Mouse (Mus musculus): ENCODE data around the gene Vmn2r87. TPM values are rescaled to one million over a fixed set of nuclear protein-coding genes. Genes with fewer than 3 reads are reported as not detected.
"Not testable (repeated sequence)": the region's sequence is repeated elsewhere in the genome, so short reads cannot be mapped to it uniquely, and the experiment has no call there.

The Vmn2r87 gene
- polyA plus RNA-seq, 1 experiment: not detected

DNA sequence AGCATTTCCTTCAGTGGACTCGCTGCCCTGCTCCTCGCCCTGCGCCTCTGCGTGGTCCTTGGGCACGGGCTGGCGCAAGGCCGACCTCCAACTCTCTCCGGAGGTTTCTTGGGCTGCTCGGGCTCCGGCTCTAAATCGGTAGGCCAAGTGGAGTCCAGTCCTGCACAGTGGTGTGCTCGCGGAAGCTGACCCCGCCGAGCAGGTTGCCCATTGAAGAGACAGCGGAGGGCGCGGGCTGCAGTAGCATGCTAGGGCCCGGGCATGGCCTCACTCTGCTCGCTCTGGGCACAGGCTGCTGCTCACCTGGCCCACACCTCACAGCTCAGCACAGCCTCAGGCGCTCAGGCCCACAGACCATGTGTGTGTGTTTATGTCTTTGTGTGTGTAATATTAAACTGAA, 52.4 kb downstream of the Vmn2r87 start:
- Histone ChIP-seq H3K79me2 (ENCODE audit: control insufficient read depth, insufficient read depth) (no peaks in the 10 kb centered on the region), H3K36me3 (ENCODE audit: control insufficient read depth, insufficient read depth) (no peaks in the 10 kb centered on the region), H3K27me3 (ENCODE audit: control insufficient read depth, insufficient read depth, insufficient read length) (no peaks in the 10 kb centered on the region), H3ac (ENCODE audit: control insufficient read depth, insufficient read length, low read depth) (no peak overlapping the region), H3K79me3 (ENCODE audit: low read depth) (no peaks in the 10 kb centered on the region), H3K4me3 (ENCODE audit: insufficient read depth, poor library complexity, severe bottlenecking) (no peak overlapping the region)
- TF ChIP-seq CEBPB (IDR thresholded peaks at IDR 0.05; ENCODE audit: low read depth) (no peak), MYOD1 (IDR thresholded peaks at IDR 0.05; ENCODE audit: control insufficient read depth, insufficient read length, low read depth) (no peak), MAX (IDR thresholded peaks at IDR 0.05) (no peak), USF1 (IDR thresholded peaks at IDR 0.05; ENCODE audit: low read depth) (no peak), MYOG (IDR thresholded peaks at IDR 0.05; ENCODE audit: control insufficient read depth, extremely low read depth, insufficient read length) (no peak), FOSL1 (IDR thresholded peaks at IDR 0.05; ENCODE audit: insufficient read depth, low read length, poor library complexity, severe bottlenecking) (no peak), CTCF (IDR thresholded peaks at IDR 0.05; ENCODE audit: control insufficient read depth, insufficient read depth, insufficient read length) (no peak)

DNA sequence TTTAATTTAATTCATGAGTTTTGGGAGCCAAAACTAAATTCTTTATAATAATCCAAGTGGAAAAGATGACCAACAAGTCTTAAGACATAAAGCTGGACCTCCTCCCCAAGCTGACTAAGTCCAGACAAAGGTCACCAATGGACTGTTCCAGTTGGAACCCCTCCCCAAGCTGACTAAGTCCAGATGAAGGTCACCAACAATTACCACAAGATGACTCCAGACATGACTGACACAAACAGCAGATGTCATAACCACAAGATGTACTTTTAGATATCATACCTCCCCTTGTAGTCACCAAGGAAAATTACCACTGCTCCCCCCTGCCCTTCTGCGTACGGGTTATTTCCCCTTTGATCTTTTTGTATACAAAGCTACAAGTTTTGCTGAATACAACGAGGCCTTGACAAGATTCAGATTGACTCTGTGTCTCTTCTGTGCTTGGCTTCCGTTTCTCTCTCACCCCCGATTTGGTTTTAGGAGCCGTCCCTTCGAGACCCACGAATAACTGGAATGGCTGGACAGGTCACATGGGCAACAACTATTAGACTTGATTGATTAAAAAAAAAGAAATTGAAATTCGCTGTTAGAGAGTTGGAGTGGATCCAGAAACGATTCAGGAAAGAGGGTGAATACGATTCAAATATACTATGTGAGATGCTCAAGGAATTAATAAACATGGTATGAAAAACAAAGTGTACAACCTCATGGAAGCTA, 62.9 kb downstream of the Vmn2r87 start:
- not testable (repeated sequence) for H3K36me3 ChIP-seq (ENCODE audit: control insufficient read depth, insufficient read depth); H3ac ChIP-seq (ENCODE audit: control insufficient read depth, insufficient read length, low read depth); H3K79me3 ChIP-seq (ENCODE audit: low read depth); H3K79me2 ChIP-seq (ENCODE audit: control insufficient read depth, insufficient read depth); H3K4me3 ChIP-seq (ENCODE audit: insufficient read depth, poor library complexity, severe bottlenecking); H3K27me3 ChIP-seq (ENCODE audit: control insufficient read depth, insufficient read depth, insufficient read length)
- TF ChIP-seq FOSL1 (IDR thresholded peaks at IDR 0.05; ENCODE audit: insufficient read depth, low read length, poor library complexity, severe bottlenecking): peak; percentile 58
- TF ChIP-seq MYOD1 (IDR thresholded peaks at IDR 0.05; ENCODE audit: control insufficient read depth, insufficient read length, low read depth): peak; percentile 88
- peak; percentile 40 for TF ChIP-seq MAX (IDR thresholded peaks at IDR 0.05)
- peak; percentile 82 for TF ChIP-seq USF1 (IDR thresholded peaks at IDR 0.05; ENCODE audit: low read depth)

DNA sequence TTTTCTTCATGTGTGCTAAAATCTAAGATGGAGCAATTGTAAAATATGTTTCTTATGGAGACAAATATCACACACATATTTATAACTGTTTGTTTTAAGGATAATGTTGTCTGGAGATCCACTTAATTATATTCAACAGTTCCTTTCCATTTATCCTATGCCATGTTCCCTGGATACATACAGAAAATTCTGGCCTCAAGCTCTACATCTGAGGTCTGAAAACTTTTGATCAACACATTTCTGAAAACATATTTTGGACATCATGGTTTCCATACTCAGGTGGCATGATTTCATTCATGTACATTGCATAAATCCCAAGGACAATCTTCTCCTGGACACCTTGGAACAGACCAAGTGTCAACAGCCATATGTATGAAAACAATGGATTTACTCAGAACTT, 67.6 kb downstream of the Vmn2r87 start, which contains the start of gene Vmn2r85:
TSS of gene Vmn2r85 (minus strand) at position 101 of the 400 bp plus-strand sequence.
- not testable (repeated sequence) for H3K36me3 ChIP-seq (ENCODE audit: control insufficient read depth, insufficient read depth); H3K27me3 ChIP-seq (ENCODE audit: control insufficient read depth, insufficient read depth, insufficient read length); H3K79me2 ChIP-seq (ENCODE audit: control insufficient read depth, insufficient read depth); H3ac ChIP-seq (ENCODE audit: control insufficient read depth, insufficient read length, low read depth); H3K4me3 ChIP-seq (ENCODE audit: insufficient read depth, poor library complexity, severe bottlenecking); H3K79me3 ChIP-seq (ENCODE audit: low read depth)

DNA sequence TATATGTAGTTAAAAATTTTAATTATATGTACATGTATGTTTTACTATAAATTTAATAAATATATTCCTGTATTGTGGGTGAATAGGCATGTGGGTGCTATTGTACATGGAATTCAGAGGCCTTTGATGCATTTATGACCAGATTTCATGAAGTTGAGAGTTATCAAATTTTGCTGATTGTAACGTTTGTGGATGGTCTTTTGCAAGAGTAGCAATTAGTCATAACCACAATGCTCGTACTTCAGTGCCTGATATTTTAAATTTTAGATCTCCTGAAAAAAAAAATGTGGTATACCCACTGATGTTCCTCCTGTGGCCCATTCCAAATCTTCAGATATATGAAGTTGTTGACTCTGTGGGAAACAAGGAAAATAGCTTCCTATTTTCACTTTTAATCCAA, 74.8 kb downstream of the Vmn2r87 start:
- not testable (repeated sequence) for H3K4me3 ChIP-seq (ENCODE audit: insufficient read depth, poor library complexity, severe bottlenecking); H3ac ChIP-seq (ENCODE audit: control insufficient read depth, insufficient read length, low read depth); H3K27me3 ChIP-seq (ENCODE audit: control insufficient read depth, insufficient read depth, insufficient read length); H3K36me3 ChIP-seq (ENCODE audit: control insufficient read depth, insufficient read depth); H3K79me2 ChIP-seq (ENCODE audit: control insufficient read depth, insufficient read depth); H3K79me3 ChIP-seq (ENCODE audit: low read depth)
- TF ChIP-seq CEBPB (IDR thresholded peaks at IDR 0.05; ENCODE audit: low read depth): peak; percentile 92

Other genes starting within 250 kb of the Vmn2r87 start
- not detected for gene Neurod4, start 217.2 kb downstream of the Vmn2r87 start, polyA plus RNA-seq (2012; fragmentation: generic; extraction: Trizol)
- gene Tespa1, start 174.5 kb downstream of the Vmn2r87 start, polyA plus RNA-seq (2012; fragmentation: generic; extraction: Trizol): not detected
- not detected for gene Vmn2r84, start 103.1 kb downstream of the Vmn2r87 start, polyA plus RNA-seq (2012; fragmentation: generic; extraction: Trizol)
- not detected for gene Vmn2r85, start 67.7 kb downstream of the Vmn2r87 start, polyA plus RNA-seq (2012; fragmentation: generic; extraction: Trizol)
- not detected for gene Vmn2r86, start 41.3 kb downstream of the Vmn2r87 start, polyA plus RNA-seq (2012; fragmentation: generic; extraction: Trizol)

Data from C2C12 (cell line).